Mouse (Mus musculus) liver, embryonic 14.5 days (tissue): ENCODE measurements at regions not wholly inside any gene's neighbourhood (a gene's known extent, or its start where the extent isn't known, plus 50 kb on each side); places are given as distances from the start of the nearest gene placed in this dataset.

Experiments
- ATAC-seq: fragments of 200-750 bp; cut with Nextera tagmentation; 2 replicates; pipeline ENCODE4 v1.8.0; 2017; ENCODE audit warnings: moderate number of reproducible peaks, mild to moderate bottlenecking, moderate library complexity; ENCODE audit not compliant: insufficient read depth
- DNase-seq, 3 experiments: peaks; one replicate each; pipeline ENCODE4 v3.0.0-alpha.2; 2012 to 2013; ENCODE audit warnings: low read depth in 3 of 3, low spot score in 3 of 3
- H3K27ac ChIP-seq: fragments of 300-500 bp; sonication (generic); 2 replicates; pipeline ENCODE4 v1.5.1; 2014; ENCODE audit warnings: moderate library complexity, mild to moderate bottlenecking, control low read depth, inconsistent platforms
- H3K27me3 ChIP-seq: fragments of 300-500 bp; sonication (generic); 2 replicates; pipeline ENCODE4 v1.6.1; 2014; ENCODE audit warnings: mild to moderate bottlenecking, low read length, moderate library complexity; ENCODE audit not compliant: control insufficient read depth, insufficient read depth
- H3K36me3 ChIP-seq: fragments of 300-500 bp; sonication (generic); replicated peaks from 2 replicates; pipeline ENCODE4 v1.6.1; 2014; ENCODE audit warnings: low read depth; ENCODE audit not compliant: control insufficient read depth, insufficient read depth
- H3K4me1 ChIP-seq, 2 experiments: fragments of 200-500 bp in 1 of 2; fragments of 300-500 bp in 1 of 2; sonication (generic) in 1 of 2; replicated peaks; 2 replicates each; pipeline ENCODE4 v1.6.1; 2012 to 2014; ENCODE audit warnings: antibody characterized with exemption in 1 of 2, inconsistent platforms in 1 of 2, low read length in 1 of 2; ENCODE audit not compliant: control insufficient read depth in 2 of 2, insufficient read depth in 2 of 2
- H3K4me2 ChIP-seq: fragments of 300-500 bp; sonication (generic); 2 replicates; pipeline ENCODE4 v1.6.1; 2014; ENCODE audit warnings: low read depth, mild to moderate bottlenecking, control low read depth, moderate library complexity
- H3K4me3 ChIP-seq, 2 experiments: fragments of 200-500 bp in 1 of 2; fragments of 300-500 bp in 1 of 2; sonication (generic) in 1 of 2; 2 replicates each; pipeline ENCODE4 v1.5.1; 2012 to 2014; ENCODE audit warnings: low read depth in 2 of 2, low read length in 2 of 2, mild to moderate bottlenecking in 2 of 2, control low read depth in 1 of 2, inconsistent platforms in 1 of 2, moderate library complexity in 1 of 2; ENCODE audit not compliant: insufficient read depth in 1 of 2
- H3K9ac ChIP-seq: fragments of 300-500 bp; sonication (generic); replicated peaks from 2 replicates; pipeline ENCODE4 v1.6.1; 2014; ENCODE audit warnings: mild to moderate bottlenecking, control low read depth, moderate library complexity
- H3K9me3 ChIP-seq: fragments of 300-500 bp; sonication (generic); 2 replicates; pipeline ENCODE4 v1.6.1; 2016; ENCODE audit warnings: low read length, mixed read lengths; ENCODE audit not compliant: control insufficient read depth
- CTCF ChIP-seq: IDR thresholded peaks from 2 replicates; pipeline ENCODE4 v1.5.1; 2016; ENCODE audit warnings: antibody characterized with exemption, low read depth, control low read depth
- EP300 ChIP-seq: IDR thresholded peaks from 2 replicates; pipeline ENCODE4 v1.6.1; 2016; ENCODE audit warnings: antibody characterized with exemption, low read depth
- WGBS: fragments of 180-500 bp; shearing (Covaris S2); extraction: QIAGEN DNeasy Blood & Tissue Kit; methylation state at CpG from one replicate; pipeline ENCODE4 v1.1.7; 2014; ENCODE audit not compliant: insufficient replicate concordance; 5-methylcytosine and 5-hydroxymethylcytosine counted together

- TF ChIP-seq CTCF: no peak
- no peak for TF ChIP-seq EP300
- no peak overlapping the region for H3K4me3 ChIP-seq
- 82% methylated on average over 2 of the region's 2 CpGs for WGBS
Observed at GRCm38 (mm10) chr12:13699858-13700257, 430.9 kb downstream of the Nbas start.

GRCm38 (mm10) chr12:13698834-13699233 lies 429.9 kb downstream of the Nbas start:
- no peak for DNase-seq
- WGBS: 36% methylated on average over 4 of the region's 4 CpGs
- no peak overlapping the region for H3K4me2 ChIP-seq
- TF ChIP-seq CTCF (no peak), EP300 (no peak)
- H3K27ac ChIP-seq: no peak overlapping the region
- H3K9ac ChIP-seq: no peak overlapping the region
- no peaks in the 10 kb centered on the region for H3K36me3 ChIP-seq
- H3K9me3 ChIP-seq: no peaks in the 10 kb centered on the region
- no peak for ATAC-seq
- no peaks in the 10 kb centered on the region for H3K4me1 ChIP-seq
- no peaks in the 10 kb centered on the region for H3K27me3 ChIP-seq
- H3K4me3 ChIP-seq: no peak overlapping the region

More at GRCm38 (mm10) chr12:13699858-13700257, 430.9 kb downstream of the Nbas start:
- Histone ChIP-seq H3K27ac (no peak overlapping the region), H3K36me3 (no peaks in the 10 kb centered on the region), H3K4me1 (no peaks in the 10 kb centered on the region), H3K27me3 (no peaks in the 10 kb centered on the region), H3K9ac (no peak overlapping the region), H3K9me3 (no peaks in the 10 kb centered on the region), H3K4me2 (no peak overlapping the region)
- DNase-seq (no peak), ATAC-seq (no peak)

DNA sequence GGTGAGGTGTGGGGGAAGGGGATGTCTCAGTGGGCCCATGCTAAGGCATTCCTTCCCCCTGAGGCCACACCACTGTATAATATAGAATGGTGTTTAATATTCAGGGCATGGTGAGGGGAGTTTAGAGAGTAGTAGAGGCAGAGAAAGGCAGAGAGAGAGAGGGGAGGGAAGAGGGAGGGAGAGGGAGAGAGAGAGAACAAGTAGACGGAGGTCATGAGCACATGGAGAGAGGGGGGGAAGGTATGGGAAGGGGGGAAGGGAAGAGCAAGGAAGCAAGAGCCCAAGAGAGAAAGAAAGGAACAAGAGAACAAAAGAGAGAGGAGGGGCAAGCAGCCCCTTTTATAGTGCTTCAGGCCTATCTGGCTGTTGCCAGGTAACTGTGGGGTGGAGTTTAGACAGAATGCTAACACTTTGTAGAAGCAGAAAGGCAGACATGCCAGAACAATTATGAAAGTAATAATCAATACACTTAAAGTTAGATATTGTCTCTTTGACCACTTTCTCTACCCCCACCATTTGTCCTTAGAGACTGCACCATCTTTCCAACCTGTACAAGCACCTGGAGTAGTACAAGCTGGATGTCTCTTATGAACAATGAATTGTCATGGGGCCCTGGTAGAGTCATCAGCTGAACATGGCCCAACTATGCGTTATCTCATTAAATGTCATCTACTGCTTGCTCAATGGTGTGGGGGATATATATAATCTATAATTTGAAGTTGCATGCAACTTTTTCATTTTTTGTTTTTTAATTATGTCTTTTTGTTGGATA lies 422.6 kb downstream of the Nbas start:
- H3K27me3 ChIP-seq: no peaks in the 10 kb centered on the region

GRCm38 (mm10) chr12:13677266-13677665 lies 408.3 kb downstream of the Nbas start:
- H3K27me3 ChIP-seq: no peaks in the 10 kb centered on the region
- no peaks in the 10 kb centered on the region for H3K4me1 ChIP-seq
- no peak overlapping the region for H3K27ac ChIP-seq
- DNase-seq (no peak), ATAC-seq (no peak)
- no peak overlapping the region for H3K4me2 ChIP-seq
- no peaks in the 10 kb centered on the region for H3K36me3 ChIP-seq
- H3K4me3 ChIP-seq: no peak overlapping the region
- no peaks in the 10 kb centered on the region for H3K9me3 ChIP-seq
- TF ChIP-seq CTCF (no peak), EP300 (no peak)
- no peak overlapping the region for H3K9ac ChIP-seq
- WGBS: 67% methylated on average over 1 of the region's 1 CpGs

More for the DNA sequence above, 422.6 kb downstream of the Nbas start:
- Histone ChIP-seq H3K27ac (no peak overlapping the region), H3K9ac (no peak overlapping the region), H3K36me3 (no peaks in the 10 kb centered on the region), H3K4me1 (peaks cover 0 to 5% of the 10 kb centered on the region in 2 experiments; a peak in 2 of 4 replicates), H3K4me3 (no peak overlapping the region), H3K4me2 (no peak overlapping the region), H3K9me3 (no peaks in the 10 kb centered on the region)
- DNase-seq (no peak), ATAC-seq (no peak)
- WGBS: 59% methylated on average over 2 of the region's 2 CpGs
- no peak for TF ChIP-seq CTCF
- TF ChIP-seq EP300: no peak

- no peak overlapping the region for H3K4me3 ChIP-seq
- DNase-seq (no peak), ATAC-seq (no peak)
- H3K36me3 ChIP-seq: no peaks in the 10 kb centered on the region
- no peaks in the 10 kb centered on the region for H3K9me3 ChIP-seq
- no peaks in the 10 kb centered on the region for H3K27me3 ChIP-seq
- no peak overlapping the region for H3K9ac ChIP-seq
- TF ChIP-seq CTCF: no peak
- no peak overlapping the region for H3K27ac ChIP-seq
- H3K4me1 ChIP-seq: no peaks in the 10 kb centered on the region
- no peak overlapping the region for H3K4me2 ChIP-seq
Observed at GRCm38 (mm10) chr12:13669453-13669852, 400.5 kb downstream of the Nbas start.
